Mouse (Mus musculus): ENCODE results near the gene BC051019.

DNA sequence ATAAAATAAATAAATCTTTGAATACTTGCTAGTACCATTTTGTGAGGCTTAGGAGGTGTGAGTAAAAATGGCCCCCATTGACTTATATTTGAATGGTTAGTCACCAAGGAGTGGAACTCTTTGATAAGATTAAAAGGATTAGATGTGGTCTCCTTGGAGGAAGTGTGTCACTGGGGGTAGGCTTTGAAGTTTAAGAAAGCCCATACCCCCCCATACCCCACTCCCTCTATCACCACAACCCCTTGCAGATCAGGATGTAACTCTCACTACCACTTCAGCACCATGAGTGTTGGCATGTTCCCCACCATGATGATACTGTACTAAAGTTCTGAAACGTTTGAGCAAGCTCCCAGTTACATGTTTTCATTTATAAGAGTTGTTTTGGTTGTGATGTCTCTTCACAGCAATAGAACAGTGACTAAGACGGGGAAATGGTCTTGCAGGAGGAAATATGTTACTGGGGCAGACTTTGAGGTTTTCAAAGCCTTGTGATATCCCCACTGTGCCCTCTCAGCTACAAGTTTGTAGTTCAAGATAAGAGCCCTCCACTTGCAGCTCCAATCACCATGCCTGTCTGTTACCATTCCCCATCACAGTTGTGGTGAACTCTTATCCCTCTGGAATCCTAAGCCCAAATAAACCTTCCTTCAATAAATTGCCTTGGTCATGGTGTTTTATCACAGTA lies 45.2 kb upstream of the BC051019 start:
- TF ChIP-seq CTCF (IDR thresholded peaks at IDR 0.05; ENCODE audit: low read depth), result no peak
- no peak for TF ChIP-seq EP300 (IDR thresholded peaks at IDR 0.05; ENCODE audit: low read depth)
